Comparison of ENCODE assay signal across 12 mouse cellular contexts in genomic region chr1:172510421-172510972, GRCm38 (mm10). TPM values are rescaled to one million over a fixed set of nuclear protein-coding genes. Genes with fewer than 3 reads are reported as not detected.
DNase-seq lines count a peak whose midpoint lies in the region; ATAC-seq and TF ChIP-seq lines count a peak whose summit lies in the region.
"Had no signal": no experiment of that assay in that cellular context is flagged by ENCODE, and none has a peak within 500 bp of the region (broad histone marks: within the 10 kb centered on the region; RNA-seq: fewer than 3 reads in every experiment).

No protein-coding gene starts in this region.

- no peak overlapping the region for H3K4me2 ChIP-seq in embryonic facial prominence, embryonic 11.5 days (ENCODE audit: low read depth, low read length)
- peak overlapping the region; percentile 25; the same call in 1 of the 2 replicates for H3K4me2 ChIP-seq in kidney, postnatal 0 days (ENCODE audit: low read length)
- peak overlapping the region; percentile 25; the same call in 1 of the 2 replicates for H3K4me2 ChIP-seq in lung, postnatal 0 days (replicated peaks; ENCODE audit: low read depth, low read length)
- H3K4me2 ChIP-seq: neural tube, embryonic 15.5 days had no signal

- H3K9me3 ChIP-seq in heart, embryonic 10.5 days, result no peaks in the 10 kb centered on the region
- no peaks in the 10 kb centered on the region for H3K9me3 ChIP-seq in embryonic facial prominence, embryonic 11.5 days (replicated peaks; ENCODE audit: control insufficient read depth, low read length)
- no peaks in the 10 kb centered on the region for H3K9me3 ChIP-seq in kidney, postnatal 0 days (replicated peaks; ENCODE audit: low read length)
- H3K9me3 ChIP-seq in lung, postnatal 0 days (ENCODE audit: low read length), result no peaks in the 10 kb centered on the region
- H3K9me3 ChIP-seq: neural tube, embryonic 15.5 days had no signal

- ATAC-seq in embryonic facial prominence, embryonic 11.5 days (replicated peaks; ENCODE audit: insufficient number of reproducible peaks, low FRiP score, low TSS enrichment, low read depth), result peak; percentile 24; the same call in 1 of the 2 replicates
- peak; percentile 87 for ATAC-seq in kidney, postnatal 0 days (replicated peaks; ENCODE audit: low FRiP score, low read depth)
- ATAC-seq in lung, postnatal 0 days, result peak; percentile 58
- ATAC-seq: forebrain, postnatal 0 days had no signal

- H3K36me3 ChIP-seq in heart, embryonic 10.5 days, result peaks cover 23% of the 10 kb centered on the region
- H3K36me3 ChIP-seq in embryonic facial prominence, embryonic 11.5 days (replicated peaks; ENCODE audit: control insufficient read depth, insufficient read depth, low read depth, low read length), result no peaks in the 10 kb centered on the region
- peaks cover 15% of the 10 kb centered on the region for H3K36me3 ChIP-seq in kidney, postnatal 0 days (ENCODE audit: insufficient read depth, low read length)
- peaks cover 24% of the 10 kb centered on the region for H3K36me3 ChIP-seq in lung, postnatal 0 days (ENCODE audit: insufficient read depth, low read length)
- H3K36me3 ChIP-seq: neural tube, embryonic 15.5 days had no signal

- DNase-seq in heart, embryonic 10.5 days (ENCODE audit: low spot score), result no peak
- no peak for DNase-seq in heart, adult 9 months (ENCODE audit: low spot score in 2 of 2)
- DNase-seq in embryonic facial prominence, embryonic 11.5 days (ENCODE audit: low spot score), result no peak
- peak; percentile 42 for DNase-seq in kidney, postnatal 0 days (ENCODE audit: low spot score)
- peak; percentile 77 for DNase-seq in lung, postnatal 0 days (ENCODE audit: low spot score)
- DNase-seq in frontal cortex, postnatal 36 days (ENCODE audit: low spot score in 2 of 2), result no peak
- no peak for DNase-seq in adipocyte (ENCODE audit: low spot score)
- no peak for DNase-seq in right cerebral cortex, postnatal 4 days
- DNase-seq: B cell, adult 2 months; cerebellum, adult 11-12 months; forebrain, postnatal 0 days had no signal

- no peak overlapping the region for H3K4me3 ChIP-seq in heart, embryonic 10.5 days
- no peak overlapping the region for H3K4me3 ChIP-seq in embryonic facial prominence, embryonic 11.5 days (ENCODE audit: low read depth, low read length)
- no peak overlapping the region for H3K4me3 ChIP-seq in kidney, postnatal 0 days (replicated peaks; ENCODE audit: low read depth, low read length)
- H3K4me3 ChIP-seq in lung, postnatal 0 days (ENCODE audit: low read depth, low read length), result no peak overlapping the region
- H3K4me3 ChIP-seq: neural tube, embryonic 15.5 days had no signal

- TF ChIP-seq EP300 in lung, postnatal 0 days (IDR thresholded peaks at IDR 0.05), result no peak

- no peak overlapping the region for H3K9ac ChIP-seq in embryonic facial prominence, embryonic 11.5 days (replicated peaks; ENCODE audit: low read length)
- H3K9ac ChIP-seq in kidney, postnatal 0 days (ENCODE audit: low read depth, low read length), result no peak overlapping the region
- no peak overlapping the region for H3K9ac ChIP-seq in lung, postnatal 0 days (replicated peaks; ENCODE audit: low read depth)
- H3K9ac ChIP-seq: forebrain, postnatal 0 days; neural tube, embryonic 15.5 days had no signal

- WGBS in heart, embryonic 10.5 days, result 33% methylated on average over 13 of the region's 13 CpGs
- WGBS in embryonic facial prominence, embryonic 11.5 days, result 23% methylated on average over 12 of the region's 13 CpGs
- WGBS in kidney, postnatal 0 days, result 19% methylated on average over 13 of the region's 13 CpGs
- 27% methylated on average over 13 of the region's 13 CpGs for WGBS in lung, postnatal 0 days

- TF ChIP-seq CTCF in kidney, postnatal 0 days (IDR thresholded peaks at IDR 0.05; ENCODE audit: low read depth), result no peak
- peak; percentile 14; the same call in 1 of the 2 replicates for TF ChIP-seq CTCF in lung, postnatal 0 days (IDR thresholded peaks at IDR 0.05)

- H3K27ac ChIP-seq in heart, embryonic 10.5 days, result peak overlapping the region; percentile 16; the same call in 1 of the 2 replicates
- no peak overlapping the region for H3K27ac ChIP-seq in embryonic facial prominence, embryonic 11.5 days (replicated peaks; ENCODE audit: low read depth, low read length)
- H3K27ac ChIP-seq in kidney, postnatal 0 days, result 0 out of 2 replicates have a peak overlapping the region, but pooled peaks have one; percentile 47
- peak overlapping the region; percentile 72 for H3K27ac ChIP-seq in lung, postnatal 0 days (ENCODE audit: low read length)
- H3K27ac ChIP-seq: neural tube, embryonic 15.5 days had no signal

- peaks cover 59% of the 10 kb centered on the region for H3K4me1 ChIP-seq in heart, embryonic 10.5 days
- H3K4me1 ChIP-seq in embryonic facial prominence, embryonic 11.5 days (ENCODE audit: control insufficient read depth, insufficient read depth, low read length), result no peaks in the 10 kb centered on the region; the same call in none of the 2 replicates
- H3K4me1 ChIP-seq in kidney, postnatal 0 days (replicated peaks; ENCODE audit: insufficient read depth, low read length), result peaks cover 26% of the 10 kb centered on the region
- peaks cover 26% of the 10 kb centered on the region for H3K4me1 ChIP-seq in lung, postnatal 0 days (ENCODE audit: insufficient read depth, low read depth, low read length)

- H3K27me3 ChIP-seq in heart, embryonic 10.5 days (ENCODE audit: insufficient read depth, poor library complexity, severe bottlenecking), result no peaks in the 10 kb centered on the region
- no peaks in the 10 kb centered on the region for H3K27me3 ChIP-seq in embryonic facial prominence, embryonic 11.5 days (ENCODE audit: control insufficient read depth, insufficient read depth, low read length)
- H3K27me3 ChIP-seq in kidney, postnatal 0 days (ENCODE audit: insufficient read depth, low read length), result no peaks in the 10 kb centered on the region
- H3K27me3 ChIP-seq in lung, postnatal 0 days (replicated peaks; ENCODE audit: insufficient read depth, low read length), result no peaks in the 10 kb centered on the region
- H3K27me3 ChIP-seq: neural tube, embryonic 15.5 days had no signal

RNA-seq across cellular contexts. Expression of gene Cfap45, which starts 10.1 kb away (rescaled TPM):
- polyA plus RNA-seq in heart, embryonic 10.5 days (2016; fragmentation: Nextera tagmentation; extraction: Ambion mirVana), result 1.7 and 2.4 TPM in 2 replicates
- 0.47 and 0.65 TPM in 2 replicates for polyA plus RNA-seq in embryonic facial prominence, embryonic 11.5 days (2014; fragmentation: Nextera tagmentation; extraction: Ambion mirVana)
- polyA plus RNA-seq in kidney, postnatal 0 days (2015; fragmentation: Nextera tagmentation; extraction: Ambion mirVana), result 1.1 and 1.3 TPM in 2 replicates
- 12.2 and 13.1 TPM in 2 replicates for polyA plus RNA-seq in lung, postnatal 0 days (2015; fragmentation: Nextera tagmentation; extraction: Ambion mirVana)

RNA-seq across cellular contexts. Expression of gene Tagln2, which starts 10.7 kb away (rescaled TPM):
- polyA plus RNA-seq in heart, embryonic 10.5 days (2016; fragmentation: Nextera tagmentation; extraction: Ambion mirVana), result 276 and 315 TPM in 2 replicates
- polyA plus RNA-seq in embryonic facial prominence, embryonic 11.5 days (2014; fragmentation: Nextera tagmentation; extraction: Ambion mirVana), result 56.7 and 61.7 TPM in 2 replicates
- polyA plus RNA-seq in kidney, postnatal 0 days (2015; fragmentation: Nextera tagmentation; extraction: Ambion mirVana), result 225 and 250 TPM in 2 replicates
- polyA plus RNA-seq in lung, postnatal 0 days (2015; fragmentation: Nextera tagmentation; extraction: Ambion mirVana), result 739 and 823 TPM in 2 replicates

RNA-seq across cellular contexts. Expression of gene Igsf9, which starts 28.9 kb away (rescaled TPM):
- 13.7 and 37.5 TPM in 2 replicates for polyA plus RNA-seq in heart, embryonic 10.5 days (2016; fragmentation: Nextera tagmentation; extraction: Ambion mirVana)
- 36.8 and 46.6 TPM in 2 replicates for polyA plus RNA-seq in embryonic facial prominence, embryonic 11.5 days (2014; fragmentation: Nextera tagmentation; extraction: Ambion mirVana)
- polyA plus RNA-seq in kidney, postnatal 0 days (2015; fragmentation: Nextera tagmentation; extraction: Ambion mirVana), result 12.5 and 13.3 TPM in 2 replicates
- polyA plus RNA-seq in lung, postnatal 0 days (2015; fragmentation: Nextera tagmentation; extraction: Ambion mirVana), result 1.1 and 1.3 TPM in 2 replicates

RNA-seq across cellular contexts. Expression of gene Slamf9, which starts 35.3 kb away (rescaled TPM):
- polyA plus RNA-seq in heart, embryonic 10.5 days (2016; fragmentation: Nextera tagmentation; extraction: Ambion mirVana), result 0.92 and 1.1 TPM in 2 replicates
- 0.48 and 0.53 TPM in 2 replicates for polyA plus RNA-seq in embryonic facial prominence, embryonic 11.5 days (2014; fragmentation: Nextera tagmentation; extraction: Ambion mirVana)
- 1.3 and 2.3 TPM in 2 replicates for polyA plus RNA-seq in kidney, postnatal 0 days (2015; fragmentation: Nextera tagmentation; extraction: Ambion mirVana)
- 4.7 and 5.3 TPM in 2 replicates for polyA plus RNA-seq in lung, postnatal 0 days (2015; fragmentation: Nextera tagmentation; extraction: Ambion mirVana)

RNA-seq across cellular contexts. Expression of gene Vsig8, which starts 45.2 kb away (rescaled TPM):
- polyA plus RNA-seq in heart, embryonic 10.5 days (2016; fragmentation: Nextera tagmentation; extraction: Ambion mirVana), result 0.12 TPM in 1 of 2 replicates, not detected in the other
- 0.28 TPM in 1 of 2 replicates, not detected in the other for polyA plus RNA-seq in embryonic facial prominence, embryonic 11.5 days (2014; fragmentation: Nextera tagmentation; extraction: Ambion mirVana)
- 1.0 and 1.6 TPM in 2 replicates for polyA plus RNA-seq in kidney, postnatal 0 days (2015; fragmentation: Nextera tagmentation; extraction: Ambion mirVana)
- 0.39 and 0.44 TPM in 2 replicates for polyA plus RNA-seq in lung, postnatal 0 days (2015; fragmentation: Nextera tagmentation; extraction: Ambion mirVana)

Comparison
In these comparisons a context has a peak if more than half of its experiments do, and no peak if none do; other contexts are left out.
1. DNase-seq: peak in kidney, postnatal 0 days (single experiment) and lung, postnatal 0 days (single experiment); none in heart, embryonic 10.5 days (single experiment), heart, adult 9 months (0 of 2), embryonic facial prominence, embryonic 11.5 days (single experiment), frontal cortex, postnatal 36 days (0 of 2), adipocyte (single experiment) and right cerebral cortex, postnatal 4 days (single experiment).
2. ATAC-seq: peak in every context shown above with its lines; median percentile 87 in kidney, postnatal 0 days; 58 in lung, postnatal 0 days; 24 in embryonic facial prominence, embryonic 11.5 days.